Mouse (Mus musculus): ENCODE measurements around the gene Lmf2.

DNA sequence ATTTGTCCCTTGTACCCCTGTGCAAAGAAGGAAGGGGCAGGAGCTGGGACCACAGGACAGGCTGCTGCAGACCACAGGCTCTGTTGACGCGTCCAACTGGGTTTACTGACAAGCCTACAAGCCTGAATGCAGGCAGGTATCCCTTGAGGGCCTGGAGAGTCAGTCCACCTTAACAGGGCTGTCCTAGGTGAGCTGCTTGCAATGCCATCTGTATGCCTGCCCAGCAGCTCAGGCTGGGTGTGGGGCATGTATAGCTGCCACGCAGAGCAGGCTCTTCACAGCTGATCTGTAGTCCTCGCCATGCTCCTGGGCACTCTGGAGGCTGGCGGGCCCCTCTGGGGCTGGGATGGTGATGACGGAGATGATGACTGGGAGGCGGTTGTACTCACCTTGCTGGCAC, 29.2 kb upstream of the Lmf2 start, which contains the start of gene Klhdc7b:
- TF ChIP-seq EP300 (IDR thresholded peaks at IDR 0.05) (no peak), CTCF (IDR thresholded peaks at IDR 0.05) (no peak)
